Mouse (Mus musculus) megakaryocyte, embryonic 14.5 days (primary cell): ENCODE measurements around the gene Rtp3. TPM values are rescaled to one million over a fixed set of nuclear protein-coding genes. Genes with fewer than 3 reads are reported as not detected.
A peak's percentile ranks its signal among the peaks of the same experiment; 100 is the strongest.

Experiments used
- H3K27me3 ChIP-seq: replicated peaks from 2 replicates; pipeline ENCODE3; 2012; ENCODE audit warnings: inconsistent platforms
- H3K36me3 ChIP-seq: replicated peaks from 2 replicates; pipeline ENCODE3; 2012; ENCODE audit warnings: low read length, inconsistent platforms, mixed read lengths
- H3K4me1 ChIP-seq: 2 replicates; pipeline ENCODE4 v1.6.1; 2012; ENCODE audit warnings: inconsistent platforms
- H3K4me3 ChIP-seq: replicated peaks from 2 replicates; pipeline ENCODE3; 2012; ENCODE audit warnings: moderate library complexity, mild to moderate bottlenecking, inconsistent platforms
- H3K9me3 ChIP-seq: 2 replicates; pipeline ENCODE4 v1.6.1; 2012; ENCODE audit warnings: inconsistent platforms
- FLI1 ChIP-seq: IDR thresholded peaks from 2 replicates; pipeline ENCODE4 v1.6.1; 2012; ENCODE audit warnings: low read length, inconsistent platforms, mixed read lengths
- GATA1 ChIP-seq: IDR thresholded peaks from 3 replicates; pipeline ENCODE4 v1.6.1; 2012; ENCODE audit warnings: mixed read lengths, low read length, inconsistent platforms, borderline replicate concordance
- polyA plus RNA-seq: library from polyadenylated mRNA; stranded (reverse); fragments of >175 nt; gene quantifications from 2 replicates; pipeline ENCODE4 v1.2.3, GENCODE M21; 2012; ENCODE audit warnings: low replicate concordance; ENCODE audit not compliant: insufficient read depth

Rtp3 gene
- polyA plus RNA-seq, 1 experiment = not detected

GRCm38 (mm10) chr9:111003279-111003678 is 12.9 kb upstream of the Rtp3 start:
- H3K4me3 ChIP-seq = no peak overlapping the region

GRCm38 (mm10) chr9:111001621-111002020 is 11.2 kb upstream of the Rtp3 start:
- H3K4me1 ChIP-seq = peaks cover 24% of the 10 kb centered on the region

More at GRCm38 (mm10) chr9:111003279-111003678, 12.9 kb upstream of the Rtp3 start:
- H3K27me3 ChIP-seq = peaks cover 47% of the 10 kb centered on the region
- H3K36me3 ChIP-seq = no peaks in the 10 kb centered on the region
- H3K9me3 ChIP-seq = no peaks in the 10 kb centered on the region
- peaks cover 12% of the 10 kb centered on the region for H3K4me1 ChIP-seq
- no peak for TF ChIP-seq FLI1
- no peak for TF ChIP-seq GATA1

GRCm38 (mm10) chr9:110999856-111000255 is 9.5 kb upstream of the Rtp3 start:
- Histone ChIP-seq H3K36me3 (no peaks in the 10 kb centered on the region), H3K9me3 (no peaks in the 10 kb centered on the region)
- TF ChIP-seq FLI1 = no peak
- no peak for TF ChIP-seq GATA1

More at GRCm38 (mm10) chr9:111001621-111002020, 11.2 kb upstream of the Rtp3 start:
- Histone ChIP-seq H3K36me3 (no peaks in the 10 kb centered on the region), H3K27me3 (peaks cover 38% of the 10 kb centered on the region), H3K4me3 (no peak overlapping the region), H3K9me3 (no peaks in the 10 kb centered on the region)
- no peak for TF ChIP-seq FLI1
- no peak for TF ChIP-seq GATA1

GRCm38 (mm10) chr9:110999056-110999455 is 8.7 kb upstream of the Rtp3 start:
- peaks cover 31% of the 10 kb centered on the region for H3K4me1 ChIP-seq
- TF ChIP-seq GATA1 = no peak
- no peak for TF ChIP-seq FLI1
- no peak overlapping the region for H3K4me3 ChIP-seq
- H3K27me3 ChIP-seq = peaks cover 16% of the 10 kb centered on the region
- no peaks in the 10 kb centered on the region for H3K36me3 ChIP-seq
- H3K9me3 ChIP-seq = no peaks in the 10 kb centered on the region

More at GRCm38 (mm10) chr9:110999856-111000255, 9.5 kb upstream of the Rtp3 start:
- Histone ChIP-seq H3K27me3 (peaks cover 22% of the 10 kb centered on the region), H3K4me1 (peaks cover 26% of the 10 kb centered on the region), H3K4me3 (no peak overlapping the region)

- no peak overlapping the region for H3K4me3 ChIP-seq
- no peaks in the 10 kb centered on the region for H3K36me3 ChIP-seq
- TF ChIP-seq FLI1 (no peak), GATA1 (no peak)
- H3K27me3 ChIP-seq = peaks cover 15% of the 10 kb centered on the region
- H3K9me3 ChIP-seq = no peaks in the 10 kb centered on the region
- peaks cover 35% of the 10 kb centered on the region for H3K4me1 ChIP-seq
Measured at GRCm38 (mm10) chr9:110997245-110997644, 6.9 kb upstream of the Rtp3 start.

- Histone ChIP-seq H3K27me3 (peaks cover 15% of the 10 kb centered on the region), H3K9me3 (no peaks in the 10 kb centered on the region), H3K4me3 (peak overlapping the region; percentile 89), H3K4me1 (peaks cover 49% of the 10 kb centered on the region), H3K36me3 (no peaks in the 10 kb centered on the region)
- TF ChIP-seq FLI1 = no peak
- TF ChIP-seq GATA1 = no peak
Measured at GRCm38 (mm10) chr9:110994716-110995172, 4.4 kb upstream of the Rtp3 start.

GRCm38 (mm10) chr9:110993281-110993709 is 2.9 kb upstream of the Rtp3 start:
- Histone ChIP-seq H3K4me3 (no peak overlapping the region), H3K4me1 (peaks cover 46% of the 10 kb centered on the region), H3K27me3 (peaks cover 25% of the 10 kb centered on the region), H3K9me3 (no peaks in the 10 kb centered on the region), H3K36me3 (no peaks in the 10 kb centered on the region)
- no peak for TF ChIP-seq GATA1
- no peak for TF ChIP-seq FLI1

- H3K4me1 ChIP-seq = peaks cover 42% of the 10 kb centered on the region
- no peaks in the 10 kb centered on the region; the same call in 1 of the 2 replicates for H3K9me3 ChIP-seq
- no peak for TF ChIP-seq GATA1
- TF ChIP-seq FLI1 = no peak
- no peaks in the 10 kb centered on the region for H3K36me3 ChIP-seq
- peaks cover 25% of the 10 kb centered on the region for H3K27me3 ChIP-seq
- no peak overlapping the region for H3K4me3 ChIP-seq
Measured at GRCm38 (mm10) chr9:110989543-110989942, 840 bp downstream of the Rtp3 start.

GRCm38 (mm10) chr9:110989141-110989540 is 1.2 kb downstream of the Rtp3 start:
- TF ChIP-seq FLI1 = no peak
- TF ChIP-seq GATA1 = no peak

GRCm38 (mm10) chr9:110988078-110988477 is 2.3 kb downstream of the Rtp3 start:
- Histone ChIP-seq H3K27me3 (peaks cover 25% of the 10 kb centered on the region), H3K4me1 (peaks cover 44% of the 10 kb centered on the region), H3K4me3 (no peak overlapping the region), H3K9me3 (no peaks in the 10 kb centered on the region; the same call in 1 of the 2 replicates), H3K36me3 (no peaks in the 10 kb centered on the region)
- no peak for TF ChIP-seq FLI1
- no peak for TF ChIP-seq GATA1

More at GRCm38 (mm10) chr9:110989141-110989540, 1.2 kb downstream of the Rtp3 start:
- H3K4me1 ChIP-seq = peaks cover 40% of the 10 kb centered on the region
- H3K9me3 ChIP-seq = no peaks in the 10 kb centered on the region; the same call in 1 of the 2 replicates
- peaks cover 25% of the 10 kb centered on the region for H3K27me3 ChIP-seq
- no peaks in the 10 kb centered on the region for H3K36me3 ChIP-seq
- no peak overlapping the region for H3K4me3 ChIP-seq

- Histone ChIP-seq H3K36me3 (no peaks in the 10 kb centered on the region), H3K27me3 (peaks cover 21% of the 10 kb centered on the region), H3K4me3 (no peak overlapping the region), H3K9me3 (no peaks in the 10 kb centered on the region; the same call in 1 of the 2 replicates), H3K4me1 (peaks cover 51% of the 10 kb centered on the region)
- no peak for TF ChIP-seq GATA1
- no peak for TF ChIP-seq FLI1
Measured at GRCm38 (mm10) chr9:110987331-110987730, 3.1 kb downstream of the Rtp3 start.
